In genomic region chr10:45372994-45373692, GRCm38 (mm10) we compare ENCODE assay signal across 8 mouse cellular contexts. TPM values are rescaled to one million over a fixed set of nuclear protein-coding genes. Genes with fewer than 3 reads are reported as not detected.
DNase-seq lines count a peak whose midpoint lies in the region; ATAC-seq and TF ChIP-seq lines count a peak whose summit lies in the region.

No protein-coding gene starts in this region.

- no peaks in the 10 kb centered on the region for H3K27me3 ChIP-seq in heart, embryonic 11.5 days (ENCODE audit: control insufficient read depth, insufficient read depth, low read length)
- no peaks in the 10 kb centered on the region for H3K27me3 ChIP-seq in forebrain, embryonic 13.5 days
- H3K27me3 ChIP-seq in midbrain, embryonic 13.5 days = no peaks in the 10 kb centered on the region

- WGBS in heart, embryonic 11.5 days (ENCODE audit: insufficient replicate concordance) = 70% methylated on average over 4 of the region's 4 CpGs
- 52% methylated on average over 4 of the region's 4 CpGs for WGBS in forebrain, embryonic 13.5 days
- 51% methylated on average over 4 of the region's 4 CpGs for WGBS in midbrain, embryonic 13.5 days

- H3K36me3 ChIP-seq in heart, embryonic 11.5 days (ENCODE audit: control insufficient read depth, insufficient read depth, low read length) = 0 out of 2 replicates have a peak, but pooled peaks cover 2% of the 10 kb centered on the region
- no peaks in the 10 kb centered on the region for H3K36me3 ChIP-seq in forebrain, embryonic 13.5 days (ENCODE audit: poor library complexity, severe bottlenecking)
- H3K36me3 ChIP-seq in midbrain, embryonic 13.5 days = peaks cover 3% of the 10 kb centered on the region; the same call in 1 of the 2 replicates

- no peak overlapping the region for H3K27ac ChIP-seq in heart, embryonic 11.5 days (ENCODE audit: low read depth, low read length)
- H3K27ac ChIP-seq in forebrain, embryonic 13.5 days = no peak overlapping the region
- no peak overlapping the region for H3K27ac ChIP-seq in left cerebral cortex, adult 2 months
- H3K27ac ChIP-seq in midbrain, embryonic 13.5 days = no peak overlapping the region

- TF ChIP-seq CTCF in left cerebral cortex, adult 2 months (IDR thresholded peaks at IDR 0.05) = peak; percentile 92

- H3K4me2 ChIP-seq in heart, embryonic 11.5 days = no peak overlapping the region
- no peak overlapping the region for H3K4me2 ChIP-seq in forebrain, embryonic 13.5 days
- H3K4me2 ChIP-seq in midbrain, embryonic 13.5 days (replicated peaks) = no peak overlapping the region

- no peak overlapping the region for H3K9ac ChIP-seq in heart, embryonic 11.5 days (ENCODE audit: low read depth, low read length)
- H3K9ac ChIP-seq in forebrain, embryonic 13.5 days = no peak overlapping the region
- H3K9ac ChIP-seq in midbrain, embryonic 13.5 days (replicated peaks) = no peak overlapping the region

- ATAC-seq in heart, embryonic 11.5 days (replicated peaks; ENCODE audit: insufficient number of reproducible peaks, low FRiP score, low TSS enrichment) = no peak
- ATAC-seq in forebrain, embryonic 13.5 days = peak; percentile 87
- ATAC-seq in midbrain, embryonic 13.5 days = peak; percentile 83

- H3K4me3 ChIP-seq in heart, embryonic 11.5 days (ENCODE audit: low read depth, low read length) = no peak overlapping the region
- no peak overlapping the region for H3K4me3 ChIP-seq in forebrain, embryonic 13.5 days
- H3K4me3 ChIP-seq in left cerebral cortex, adult 2 months = no peak overlapping the region
- H3K4me3 ChIP-seq in midbrain, embryonic 13.5 days (replicated peaks) = no peak overlapping the region

- peak; percentile 63 for DNase-seq in heart, adult 8-10 months (ENCODE audit: low spot score)
- DNase-seq in c-Kit-positive CD71-positive TER-119-negative erythroid progenitor cells, embryonic 14.5 days (ENCODE audit: low read depth) = peak; percentile 54
- DNase-seq in hindlimb bud, embryonic 11.5 days (ENCODE audit: extremely low spot score, low read depth, low spot score) = peak; percentile 61
- DNase-seq in left cerebral cortex, adult 2 months (ENCODE audit: extremely low spot score in 1 of 2, low spot score in 2 of 2) = peak; percentile 65 to 70
- DNase-seq in right cerebral cortex, postnatal 4 days = peak; percentile 63

- intact Hi-C loops in left cerebral cortex, adult 2 months (cut with DNase I) = loop anchor here (2.0 kb wide), 2 partner anchors 274 to 322 kb away; no protein-coding TSS in a partner anchor

- no peaks in the 10 kb centered on the region for H3K9me3 ChIP-seq in heart, embryonic 11.5 days (replicated peaks; ENCODE audit: control insufficient read depth, low read length)
- H3K9me3 ChIP-seq in forebrain, embryonic 13.5 days (replicated peaks) = no peaks in the 10 kb centered on the region
- H3K9me3 ChIP-seq in midbrain, embryonic 13.5 days = no peaks in the 10 kb centered on the region

- peaks cover 3% of the 10 kb centered on the region for H3K4me1 ChIP-seq in heart, embryonic 11.5 days (ENCODE audit: control insufficient read depth, insufficient read depth, low read length)
- no peaks in the 10 kb centered on the region for H3K4me1 ChIP-seq in forebrain, embryonic 13.5 days
- H3K4me1 ChIP-seq in midbrain, embryonic 13.5 days (replicated peaks) = no peaks in the 10 kb centered on the region

RNA-seq across cellular contexts. Expression of gene Bves, which starts 37.6 kb away (rescaled TPM):
- total RNA-seq in heart, adult 8-10 months (2022) = 10 to 100 TPM; 29.5 to 34.0 (median 31.9) TPM
- polyA plus RNA-seq in heart, embryonic 11.5 days (2014; fragmentation: Nextera tagmentation; extraction: Ambion mirVana) = 48.6 and 55.3 TPM in 2 replicates
- 0.75 and 1.3 TPM in 2 replicates for polyA plus RNA-seq in forebrain, embryonic 13.5 days (2015; fragmentation: Nextera tagmentation; extraction: Ambion mirVana)
- total RNA-seq in left cerebral cortex, adult 2 months (2021) = 1 to 10 TPM in 1 of 2 experiments, under 1 TPM in 1; 0.43 to 1.1 TPM
- 0.90 and 1.3 TPM in 2 replicates for polyA plus RNA-seq in midbrain, embryonic 13.5 days (2015; fragmentation: Nextera tagmentation; extraction: Ambion mirVana)

Comparison
In these comparisons a context has a peak if more than half of its experiments do, and no peak if none do; other contexts are left out.
1. RNA of gene Bves, which starts 37.6 kb away (polyA plus RNA-seq): 48.6 to 55.3 TPM in heart, embryonic 11.5 days; 0.90 to 1.3 TPM in midbrain, embryonic 13.5 days and 0.75 to 1.3 TPM in forebrain, embryonic 13.5 days; every median in the first group is over 10 times any median in the second.
2. Peak in every context shown above with its lines, with median percentiles within 50 percentile points of each other: DNase-seq.